Mouse (Mus musculus): ENCODE measurements around the gene Cntnap5b.
"Not testable (repeated sequence)": the region's sequence is repeated elsewhere in the genome, so short reads cannot be mapped to it uniquely, and the experiment has no call there.

The Cntnap5b gene

GRCm38 (mm10) chr1:99772614-99773013 lies at the start of gene Cntnap5b:
Gene Cntnap5b, plus strand, starts transcription at chr1:99772765.
- no peak for DNase-seq (ENCODE audit: low read depth)

GRCm38 (mm10) chr1:99759996-99760395 lies 12.6 kb upstream of the Cntnap5b start:
- no peak for DNase-seq (ENCODE audit: low read depth)

DNA sequence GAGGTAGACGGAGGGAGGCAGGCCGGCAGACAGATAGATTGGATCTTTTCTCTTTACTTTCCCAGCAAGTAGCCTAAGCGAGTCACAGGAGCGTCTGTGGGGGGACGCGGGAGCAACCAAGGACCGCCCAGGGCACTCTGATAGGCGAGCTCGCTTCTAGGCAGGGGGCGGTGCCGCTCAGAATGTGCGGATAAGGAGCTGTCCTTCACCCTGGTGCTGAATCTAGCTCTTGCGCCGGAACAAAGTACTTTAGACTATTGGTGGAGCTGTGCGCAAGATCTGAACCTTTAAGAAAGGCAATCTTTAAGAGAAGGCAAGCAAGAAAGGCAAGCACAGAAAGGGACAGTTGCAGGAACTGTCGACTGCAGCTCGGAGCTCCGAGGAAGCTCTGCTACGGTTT lies 382 bp upstream of the Cntnap5b start:
- peak; percentile 11 for DNase-seq (ENCODE audit: low read depth)

DNA sequence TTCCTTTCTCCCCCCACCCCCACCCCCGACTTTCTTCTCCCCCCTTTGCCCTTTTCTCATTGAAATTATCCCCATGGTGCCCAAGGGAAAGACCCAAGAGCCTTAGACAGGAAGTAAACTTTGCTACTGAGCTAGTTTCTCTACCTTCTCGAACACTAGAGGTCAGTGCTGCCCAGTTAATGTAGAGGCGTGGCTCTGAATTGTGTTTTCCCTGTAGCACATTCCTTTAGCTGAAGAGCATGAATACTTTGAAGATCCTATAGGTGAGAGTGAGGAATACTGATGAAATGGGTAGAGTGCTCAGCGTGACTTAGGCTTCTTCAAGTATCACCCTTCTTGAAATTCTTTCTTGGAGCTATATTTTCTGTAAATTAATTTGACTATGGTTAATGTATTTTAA lies 1.6 kb downstream of the Cntnap5b start:
- DNase-seq (ENCODE audit: low read depth) = no peak

DNA sequence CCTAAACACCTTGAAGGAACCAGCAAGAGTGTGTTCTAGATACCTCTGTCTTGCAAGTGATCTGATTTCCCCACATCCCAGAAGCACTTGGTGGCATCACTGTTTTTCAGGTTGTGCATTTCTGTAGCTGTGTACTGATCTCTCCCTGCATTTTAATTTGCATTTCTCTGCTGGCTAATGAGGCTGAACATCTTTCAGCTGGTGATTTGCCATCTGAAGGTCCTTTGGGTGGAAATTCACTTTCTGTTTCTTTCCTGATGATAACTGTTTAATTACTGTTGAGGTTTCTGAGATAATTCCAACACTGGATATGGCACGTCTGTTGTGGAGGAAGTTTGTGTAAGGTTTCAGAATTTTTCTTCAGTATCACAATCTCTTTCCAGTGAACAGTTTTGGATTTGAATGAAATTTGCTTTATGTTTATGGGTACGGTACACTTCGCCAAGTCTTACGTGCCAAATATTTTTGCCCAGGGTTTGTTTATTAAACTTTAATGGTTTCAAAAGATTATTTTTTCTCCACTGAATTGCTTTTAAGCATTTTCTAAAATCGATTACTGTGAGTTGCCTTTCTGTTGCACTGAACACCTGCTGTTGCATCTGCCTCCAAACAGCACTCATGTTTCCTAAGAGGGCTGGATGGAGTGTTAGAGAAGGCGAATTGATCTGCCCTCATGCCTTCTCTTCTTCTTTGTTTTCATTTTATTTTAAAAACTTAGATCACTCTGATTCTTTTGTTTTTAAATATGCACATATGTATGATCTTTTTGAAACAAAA lies 41.0 kb downstream of the Cntnap5b start:
- DNase-seq (ENCODE audit: low read depth) = no peak

DNA sequence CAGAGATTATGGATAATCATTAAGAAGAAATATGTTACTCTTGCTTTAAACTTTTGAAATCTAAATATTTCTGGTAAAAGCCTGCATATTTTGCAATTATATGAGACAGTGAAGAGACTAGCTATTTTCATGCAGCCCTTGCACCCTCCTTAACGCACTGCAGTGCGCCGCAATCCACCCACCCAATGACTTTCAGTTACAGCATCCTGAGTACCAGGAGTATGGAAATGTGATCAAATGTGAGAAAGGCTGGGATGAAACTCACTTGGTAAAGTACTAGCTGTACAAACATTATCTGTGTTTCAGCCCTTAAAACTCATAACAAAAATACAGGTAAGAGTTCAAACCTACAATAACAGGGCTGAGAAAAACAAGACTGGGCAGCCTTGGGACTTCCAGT lies 99.8 kb downstream of the Cntnap5b start:
- no peak for DNase-seq (ENCODE audit: low read depth)

GRCm38 (mm10) chr1:99907774-99908173 lies 135.2 kb downstream of the Cntnap5b start:
- DNase-seq (ENCODE audit: low read depth) = no peak

DNA sequence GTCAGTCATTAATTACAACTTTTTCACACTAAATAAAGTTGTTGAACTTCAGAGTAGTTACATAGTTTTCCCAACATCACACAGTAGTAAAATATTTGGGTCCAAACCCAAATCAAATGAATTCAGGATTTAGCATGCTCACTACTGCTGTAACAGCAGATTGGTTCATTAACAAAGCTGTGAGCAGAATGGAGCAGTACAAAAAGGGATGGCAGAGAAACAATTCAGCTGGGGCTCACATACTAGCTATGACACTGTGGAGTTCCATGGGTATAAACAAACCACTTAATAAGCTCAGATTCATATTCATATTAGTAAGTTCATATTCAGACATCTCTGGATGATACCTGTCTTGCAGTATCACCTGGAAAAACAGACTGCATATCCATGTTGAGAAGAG lies 170.9 kb downstream of the Cntnap5b start:
- no peak for DNase-seq (ENCODE audit: low read depth)

- DNase-seq (ENCODE audit: low read depth) = no peak
These were observed 186.9 kb downstream of the Cntnap5b start for GRCm38 (mm10) chr1:99959428-99959987.

DNA sequence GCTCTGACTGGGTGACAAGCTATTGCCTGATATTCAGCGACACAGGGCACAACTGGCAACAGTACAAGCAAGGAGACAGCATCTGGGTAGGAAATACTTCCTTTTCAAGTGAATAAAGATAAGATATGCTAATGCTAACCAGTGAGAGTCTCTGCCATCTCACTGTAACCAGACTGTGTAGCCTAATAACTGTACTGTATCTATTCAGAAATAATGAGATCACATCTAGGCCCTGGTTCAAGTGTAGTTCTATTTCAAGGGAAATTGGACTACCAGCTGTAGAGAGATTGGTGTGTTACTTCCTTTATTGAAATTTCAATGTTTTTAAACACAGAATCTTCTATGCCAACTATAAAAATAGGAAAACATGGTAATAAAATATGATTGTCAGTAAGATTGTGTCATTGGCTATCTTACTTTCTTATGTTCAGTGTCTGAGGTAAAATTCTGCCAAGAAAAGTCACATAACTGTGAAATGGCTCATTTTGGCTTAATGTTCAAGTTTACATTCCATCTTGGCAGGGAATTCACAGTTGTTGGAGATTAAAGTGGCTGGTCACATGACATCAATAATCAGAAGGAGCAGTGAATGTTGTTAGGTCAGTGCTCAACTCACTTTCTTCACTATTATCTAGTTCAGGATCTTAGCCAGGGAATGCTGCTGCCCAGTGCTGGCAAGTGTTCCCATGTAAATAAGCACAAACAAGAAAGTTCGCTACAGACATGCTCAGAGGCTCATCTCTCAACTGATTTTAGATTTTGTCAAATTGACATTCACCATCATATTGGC lies 194.9 kb downstream of the Cntnap5b start:
- no peak for DNase-seq (ENCODE audit: low read depth)

DNA sequence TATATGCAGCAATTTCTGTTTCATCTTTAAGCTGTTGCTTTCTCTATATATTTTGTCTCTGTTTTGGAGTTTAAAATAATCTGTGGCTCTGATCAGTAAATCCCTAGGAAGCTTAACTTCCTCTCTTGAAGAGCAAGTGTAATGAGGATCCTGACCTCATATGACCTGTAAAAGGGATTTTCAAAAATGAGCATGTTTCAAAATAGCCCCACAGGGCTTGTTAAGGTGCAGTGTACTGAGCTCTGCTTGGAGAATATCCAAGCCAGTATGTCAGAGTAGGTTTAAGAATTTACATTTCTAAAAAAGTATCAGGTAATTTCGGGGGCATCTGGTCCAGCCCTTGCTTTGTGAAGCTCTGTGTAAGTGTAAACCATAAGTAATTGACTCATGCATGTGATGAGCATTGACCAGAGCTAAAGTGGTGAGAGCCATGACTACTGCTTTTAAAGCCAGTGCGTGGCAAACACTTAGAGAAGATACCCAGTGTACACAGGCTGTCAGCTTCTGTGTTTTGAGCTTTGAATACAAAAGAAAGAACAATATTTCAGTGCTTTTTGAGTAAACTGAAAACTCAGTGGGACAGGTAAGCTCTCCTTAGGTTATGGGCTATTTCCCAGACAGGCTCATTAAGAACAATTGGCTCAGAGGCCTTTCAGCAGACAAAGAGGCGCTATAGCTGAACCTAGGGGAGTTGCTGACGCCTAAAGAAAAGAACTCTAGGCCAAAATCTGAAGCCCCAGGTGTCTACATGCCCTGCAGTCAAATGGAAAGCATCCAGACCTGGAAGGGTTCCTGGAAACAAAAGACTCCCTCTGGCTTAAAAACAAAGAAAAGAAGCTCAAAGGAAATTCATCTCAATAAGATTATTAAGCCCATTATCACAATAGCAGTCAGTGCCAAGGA lies 197.9 kb downstream of the Cntnap5b start:
- no peak for DNase-seq (ENCODE audit: low read depth)

DNA sequence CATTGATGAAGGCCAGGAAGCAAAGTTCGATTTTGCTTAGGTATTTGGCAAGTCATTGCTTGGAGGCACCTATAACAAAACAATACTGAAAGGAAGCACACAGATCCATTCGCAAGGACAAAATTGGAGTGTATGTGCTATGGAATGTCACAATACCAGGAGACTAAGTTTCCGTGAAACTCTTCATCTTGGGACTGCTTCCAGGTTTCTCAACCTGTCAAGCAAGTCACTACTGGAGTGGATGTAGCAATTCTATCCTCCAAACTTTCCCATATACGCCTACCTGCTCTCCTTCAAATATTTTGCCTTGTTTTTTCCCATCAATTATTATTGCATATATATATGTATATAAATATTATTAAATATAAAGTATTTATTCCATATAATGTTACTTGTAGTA lies 228.7 kb downstream of the Cntnap5b start:
- not testable (repeated sequence) for DNase-seq (ENCODE audit: low read depth)

DNA sequence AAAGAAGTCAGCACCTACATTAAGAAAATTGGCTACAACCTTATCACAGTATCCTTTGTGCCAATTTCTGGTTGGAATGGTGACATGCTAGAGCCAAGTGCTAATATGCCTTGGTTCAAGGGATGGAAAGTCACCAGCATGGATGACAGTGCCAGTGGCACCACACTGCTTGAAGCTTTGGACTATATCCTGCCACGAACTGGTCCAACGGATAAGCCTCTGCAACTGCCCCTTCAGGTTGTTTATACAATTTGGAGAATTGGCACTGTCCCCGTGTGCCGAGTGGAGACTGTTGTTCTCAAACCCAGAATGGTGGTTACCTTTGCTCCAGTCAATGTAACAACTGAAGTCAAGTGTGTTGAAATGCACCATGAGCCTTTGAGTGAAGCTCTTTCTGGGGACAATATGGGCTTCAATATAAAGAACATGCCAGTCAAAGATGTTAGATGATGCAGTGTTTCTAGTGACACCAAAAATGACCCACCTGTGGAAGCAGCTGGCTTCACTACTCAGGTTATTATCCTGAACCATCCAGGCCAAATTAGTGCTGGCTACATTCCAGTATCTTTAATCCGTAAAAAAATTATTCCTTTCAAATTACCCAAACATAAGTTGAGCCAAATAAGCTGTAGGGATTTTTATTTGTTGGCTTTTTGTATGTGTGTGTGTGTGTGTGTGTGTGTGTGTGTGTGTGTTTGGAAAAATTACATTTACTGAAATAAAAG lies 233.6 kb downstream of the Cntnap5b start:
- DNase-seq (ENCODE audit: low read depth) = no peak

DNA sequence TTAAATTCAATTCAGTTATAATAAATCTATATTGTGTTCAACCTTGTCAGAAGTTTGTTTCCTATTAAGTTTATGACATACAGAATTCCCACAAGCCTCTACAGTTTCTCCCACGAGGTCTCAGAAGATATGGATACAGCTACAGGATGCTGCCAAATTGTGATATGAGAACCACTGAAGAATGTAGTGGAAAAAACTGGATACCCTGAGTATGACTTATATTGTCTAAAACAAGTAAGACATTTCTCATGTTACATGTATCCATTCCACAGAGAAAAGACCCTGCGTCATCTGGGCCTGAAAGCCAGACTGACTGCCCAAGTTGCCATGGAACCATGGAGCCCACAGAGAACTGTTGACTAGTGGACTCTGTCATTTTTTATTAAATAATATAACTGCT lies 269.2 kb downstream of the Cntnap5b start:
- DNase-seq (ENCODE audit: low read depth) = no peak

- DNase-seq (ENCODE audit: low read depth) = no peak
These were observed 307.2 kb downstream of the Cntnap5b start for GRCm38 (mm10) chr1:100079812-100080211.

- DNase-seq (ENCODE audit: low read depth) = no peak
These were observed 328.0 kb downstream of the Cntnap5b start for GRCm38 (mm10) chr1:100100516-100100915.

DNA sequence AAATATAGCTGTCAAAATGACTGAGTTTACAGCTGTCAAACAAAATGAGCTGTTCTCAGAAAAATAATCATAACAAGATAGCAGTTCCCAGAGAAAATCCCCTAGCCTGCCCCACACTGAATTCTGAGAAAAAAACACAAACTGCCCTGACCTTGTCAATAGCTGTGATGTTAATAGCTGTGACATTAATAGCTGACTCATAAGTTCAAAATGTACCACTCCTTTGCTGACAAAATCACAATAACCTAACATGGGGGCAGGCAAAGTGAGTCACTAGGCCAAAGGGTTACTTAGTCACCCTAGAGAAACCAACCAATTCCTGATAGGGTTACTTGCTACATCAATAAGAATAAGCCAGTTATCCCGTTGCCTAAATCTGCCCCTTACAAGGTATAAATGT lies 328.5 kb downstream of the Cntnap5b start:
- no peak for DNase-seq (ENCODE audit: low read depth)

DNA sequence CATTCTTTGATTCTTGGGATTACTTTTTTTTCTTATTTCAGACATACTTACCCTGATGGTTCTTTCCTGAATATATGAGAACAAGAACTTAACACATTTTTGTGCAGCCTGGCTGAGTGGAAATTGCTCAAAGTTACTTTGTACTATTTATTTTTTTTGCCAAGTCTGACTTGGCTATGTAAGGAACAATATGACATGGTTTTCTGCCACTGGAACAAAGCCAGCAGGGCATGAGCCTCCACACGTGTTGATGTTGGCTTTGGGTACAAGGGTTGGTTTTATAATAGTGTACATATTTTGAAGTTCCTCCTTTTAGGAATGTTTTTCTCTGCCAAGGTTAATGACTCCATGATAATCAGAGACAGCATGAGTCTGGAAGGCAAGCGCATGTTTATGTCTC lies 331.8 kb downstream of the Cntnap5b start:
- DNase-seq (ENCODE audit: low read depth) = no peak

DNA sequence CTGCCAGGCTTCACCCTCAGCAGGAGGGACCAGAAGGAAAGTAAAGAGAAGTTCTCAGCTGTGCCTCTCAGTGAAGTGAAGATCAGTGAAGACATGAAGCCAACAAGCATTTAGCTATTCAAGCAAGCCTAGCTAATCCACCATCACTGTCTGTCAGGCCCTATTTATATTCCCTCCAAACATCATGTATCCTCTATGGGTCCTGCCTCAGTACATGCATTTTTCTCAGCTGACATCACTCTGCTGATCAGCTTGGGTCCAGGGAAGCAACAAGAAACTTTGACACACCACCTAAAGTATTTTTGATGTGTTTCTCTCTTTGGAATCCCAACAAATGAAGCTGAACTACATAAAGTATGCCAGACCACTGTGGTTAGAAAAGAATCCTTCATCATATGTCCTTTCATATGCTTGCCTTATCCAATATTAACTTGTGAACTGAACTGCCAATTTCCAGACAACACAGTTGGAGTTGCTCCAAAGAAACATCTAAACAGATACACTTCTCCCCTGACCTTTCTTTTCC lies 349.9 kb downstream of the Cntnap5b start:
- no peak for DNase-seq (ENCODE audit: low read depth)

- DNase-seq (ENCODE audit: low read depth) = no peak
These were observed 391.2 kb downstream of the Cntnap5b start for GRCm38 (mm10) chr1:100163588-100164357.

Data from c-Kit-positive CD71-positive TER-119-negative erythroid progenitor cells, embryonic 14.5 days (primary cell).